ENCODE assay signal across 20 mouse cellular contexts in the genomic region with DNA sequence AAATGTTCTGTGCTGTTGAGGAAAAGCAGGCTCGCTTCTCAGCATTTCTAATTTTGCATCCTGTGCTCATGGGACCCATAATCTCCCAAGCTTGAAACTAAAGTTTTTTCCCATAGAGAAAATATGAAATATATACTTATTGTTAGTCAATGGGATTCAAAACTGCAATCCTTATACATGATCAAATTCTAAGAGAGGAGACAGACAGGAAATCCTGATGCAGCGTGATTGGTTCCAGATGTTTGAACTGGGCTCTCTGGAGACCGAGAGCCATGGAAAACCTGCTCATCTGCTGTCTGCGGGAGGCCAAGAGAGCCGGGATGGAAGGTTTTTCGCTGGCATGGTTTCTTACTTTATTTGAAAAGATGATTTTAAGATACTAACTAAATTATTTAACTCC.
DNase-seq lines count a peak whose midpoint lies in the region; ATAC-seq lines count a peak whose summit lies in the region.
"Had no signal": no experiment of that assay in that cellular context is flagged by ENCODE, and none has a peak within 500 bp of the region (broad histone marks: within the 10 kb centered on the region; RNA-seq: fewer than 3 reads in every experiment).

No protein-coding gene starts in this region.

- H3K27ac ChIP-seq in heart, embryonic 10.5 days: no peak overlapping the region
- no peak overlapping the region for H3K27ac ChIP-seq in embryonic facial prominence, embryonic 11.5 days (replicated peaks; ENCODE audit: low read depth, low read length)
- H3K27ac ChIP-seq: forebrain, embryonic 15.5 days; heart, embryonic 15.5 days; kidney, embryonic 15.5 days; liver, embryonic 15.5 days; macrophage had no signal

- H3K27me3 ChIP-seq in heart, embryonic 10.5 days (ENCODE audit: insufficient read depth, poor library complexity, severe bottlenecking): no peaks in the 10 kb centered on the region
- H3K27me3 ChIP-seq in embryonic facial prominence, embryonic 11.5 days (ENCODE audit: control insufficient read depth, insufficient read depth, low read length): no peaks in the 10 kb centered on the region
- H3K27me3 ChIP-seq: embryonic facial prominence, embryonic 15.5 days; forebrain, embryonic 15.5 days; heart, embryonic 15.5 days; kidney, embryonic 15.5 days; liver, embryonic 15.5 days had no signal

- WGBS in heart, embryonic 10.5 days: 80% methylated on average over 6 of the region's 6 CpGs
- WGBS in embryonic facial prominence, embryonic 11.5 days: 42% methylated on average over 6 of the region's 6 CpGs

- ATAC-seq in embryonic facial prominence, embryonic 11.5 days (replicated peaks; ENCODE audit: insufficient number of reproducible peaks, low FRiP score, low TSS enrichment, low read depth): no peak
- ATAC-seq: CD4-positive, CD25-positive, alpha-beta regulatory T cell, adult 4 months; forebrain, embryonic 15.5 days; intestine, postnatal 0 days had no signal

- H3K9ac ChIP-seq in embryonic facial prominence, embryonic 11.5 days (replicated peaks; ENCODE audit: low read length): no peak overlapping the region
- H3K9ac ChIP-seq: embryonic facial prominence, embryonic 15.5 days; forebrain, embryonic 15.5 days; heart, embryonic 15.5 days; kidney, embryonic 15.5 days; liver, embryonic 15.5 days had no signal

- H3K9me3 ChIP-seq in heart, embryonic 10.5 days: no peaks in the 10 kb centered on the region
- no peaks in the 10 kb centered on the region for H3K9me3 ChIP-seq in embryonic facial prominence, embryonic 11.5 days (replicated peaks; ENCODE audit: control insufficient read depth, low read length)
- H3K9me3 ChIP-seq: embryonic facial prominence, embryonic 15.5 days; forebrain, embryonic 15.5 days; heart, embryonic 15.5 days; kidney, embryonic 15.5 days; liver, embryonic 15.5 days had no signal

- H3K36me3 ChIP-seq in heart, embryonic 10.5 days: no peaks in the 10 kb centered on the region
- no peaks in the 10 kb centered on the region for H3K36me3 ChIP-seq in embryonic facial prominence, embryonic 11.5 days (replicated peaks; ENCODE audit: control insufficient read depth, insufficient read depth, low read depth, low read length)
- H3K36me3 ChIP-seq: embryonic facial prominence, embryonic 15.5 days; forebrain, embryonic 15.5 days; heart, embryonic 15.5 days; kidney, embryonic 15.5 days; liver, embryonic 15.5 days had no signal

- no peak overlapping the region for H3K4me3 ChIP-seq in heart, embryonic 10.5 days
- no peak overlapping the region for H3K4me3 ChIP-seq in embryonic facial prominence, embryonic 11.5 days (ENCODE audit: low read depth, low read length)
- H3K4me3 ChIP-seq: embryonic facial prominence, embryonic 15.5 days; forebrain, embryonic 15.5 days; heart, embryonic 15.5 days; kidney, embryonic 15.5 days; liver, embryonic 15.5 days had no signal

- no peak overlapping the region for H3K4me2 ChIP-seq in embryonic facial prominence, embryonic 11.5 days (ENCODE audit: low read depth, low read length)
- H3K4me2 ChIP-seq: embryonic facial prominence, embryonic 15.5 days; forebrain, embryonic 15.5 days; heart, embryonic 15.5 days; kidney, embryonic 15.5 days; liver, embryonic 15.5 days; midbrain, embryonic 11.5 days had no signal

- no peaks in the 10 kb centered on the region for H3K4me1 ChIP-seq in heart, embryonic 10.5 days
- H3K4me1 ChIP-seq in embryonic facial prominence, embryonic 11.5 days (ENCODE audit: control insufficient read depth, insufficient read depth, low read length): no peaks in the 10 kb centered on the region
- H3K4me1 ChIP-seq: heart, embryonic 15.5 days; kidney, embryonic 15.5 days; liver, embryonic 15.5 days had no signal

- DNase-seq in heart, adult 8-10 months (ENCODE audit: low spot score): peak; percentile 16
- no peak for DNase-seq in heart, embryonic 10.5 days (ENCODE audit: low spot score)
- peak; percentile 56 for DNase-seq in embryo, embryonic 10.5 days (ENCODE audit: low spot score)
- DNase-seq in embryonic facial prominence, embryonic 11.5 days (ENCODE audit: low spot score): peak; percentile 66
- DNase-seq in gastrocnemius, postnatal 25 days: peak; percentile 38
- DNase-seq in kidney, postnatal 4 days: no peak
- DNase-seq in liver: no peak
- no peak for DNase-seq in layer of hippocampus, postnatal 14 days (ENCODE audit: low spot score in 2 of 2)
- DNase-seq: adrenal gland, postnatal 14 days; cerebellum, adult 8-10 months; cerebellum, postnatal 36 days had no signal

Comparison
In these comparisons a context has a peak if more than half of its experiments do, and no peak if none do; other contexts are left out.
1. DNase-seq: peak in heart, adult 8-10 months (single experiment), embryo, embryonic 10.5 days (single experiment), embryonic facial prominence, embryonic 11.5 days (single experiment) and gastrocnemius, postnatal 25 days (single experiment); none in heart, embryonic 10.5 days (single experiment), kidney, postnatal 4 days (0 of 2), liver (single experiment) and layer of hippocampus, postnatal 14 days (0 of 2).